Mouse (Mus musculus): ENCODE data around the gene Irgm1.
"Not testable (repeated sequence)": the region's sequence is repeated elsewhere in the genome, so short reads cannot be mapped to it uniquely, and the experiment has no call there.

Gene Irgm1

DNA sequence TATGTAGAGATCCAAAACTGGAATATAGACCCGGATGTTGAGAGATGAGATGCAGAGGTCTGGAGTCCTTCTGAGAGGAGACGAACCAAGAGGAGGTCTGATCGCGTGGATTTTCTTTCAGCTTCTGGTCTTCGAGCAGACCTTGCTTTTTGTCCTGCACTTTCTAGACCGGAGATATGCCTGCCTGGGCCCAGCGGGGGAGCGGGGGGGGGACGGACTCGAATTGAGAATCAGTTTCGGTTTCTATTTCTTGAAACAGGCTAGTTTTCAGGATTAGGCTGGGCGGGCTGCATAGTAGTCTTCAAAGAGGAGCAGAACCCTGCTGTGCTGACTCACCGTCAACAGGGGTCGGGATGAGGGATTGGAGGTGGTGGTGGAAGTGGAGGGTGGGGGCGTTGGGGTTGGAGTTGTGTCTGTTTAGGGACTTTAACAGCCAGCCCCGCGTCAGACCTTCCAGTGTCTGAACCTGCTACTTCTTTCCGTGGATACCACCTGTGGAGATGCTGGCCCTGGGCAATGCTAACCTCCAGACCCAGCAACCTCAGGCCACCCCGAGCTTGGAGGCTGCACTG, at the start of gene Irgm1:
TSS of gene Irgm1 (minus strand) at position 483 of the 572 bp plus-strand sequence.
- DNase-seq (ENCODE audit: low spot score): peak; percentile 74

DNA sequence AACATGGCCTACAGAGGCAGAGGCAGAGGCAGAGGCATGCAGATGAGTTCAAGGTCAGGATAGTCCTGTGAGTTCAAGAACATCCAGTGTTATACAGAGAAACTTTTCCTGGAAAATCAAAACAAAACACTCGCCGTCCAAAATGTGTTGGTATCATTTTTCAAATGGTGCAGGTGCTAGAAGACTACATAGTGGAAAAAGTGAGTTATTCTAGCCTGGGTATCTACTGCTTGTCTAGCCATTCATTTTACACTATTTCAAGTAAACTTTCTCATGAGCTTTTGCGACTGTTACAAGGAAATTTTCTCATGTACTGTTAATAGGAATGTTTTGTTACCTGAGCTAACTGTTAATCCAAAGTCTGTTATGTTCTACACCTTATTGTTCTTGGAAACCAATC, 46.9 kb upstream of the Irgm1 start:
- DNase-seq (ENCODE audit: low spot score): no peak

DNA sequence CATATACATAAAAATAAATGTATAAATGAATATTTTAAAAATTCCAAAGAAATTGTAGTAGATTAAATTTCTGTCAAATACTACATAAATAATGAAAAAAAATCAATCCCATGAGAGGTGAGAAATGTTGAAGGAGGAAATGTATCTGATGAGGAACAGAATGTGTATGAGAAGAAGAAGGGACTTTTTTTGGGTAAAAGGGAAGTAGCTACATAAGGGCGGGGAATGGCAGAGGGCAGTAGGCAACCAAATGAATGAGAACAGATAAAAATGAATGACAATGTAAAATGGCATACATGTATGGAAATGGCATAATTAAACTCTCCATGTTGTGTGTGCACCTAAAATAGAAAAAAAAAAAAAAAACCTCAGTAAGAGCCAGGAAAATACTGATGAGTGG, 42.1 kb upstream of the Irgm1 start:
- no peak for DNase-seq (ENCODE audit: low spot score)

DNA sequence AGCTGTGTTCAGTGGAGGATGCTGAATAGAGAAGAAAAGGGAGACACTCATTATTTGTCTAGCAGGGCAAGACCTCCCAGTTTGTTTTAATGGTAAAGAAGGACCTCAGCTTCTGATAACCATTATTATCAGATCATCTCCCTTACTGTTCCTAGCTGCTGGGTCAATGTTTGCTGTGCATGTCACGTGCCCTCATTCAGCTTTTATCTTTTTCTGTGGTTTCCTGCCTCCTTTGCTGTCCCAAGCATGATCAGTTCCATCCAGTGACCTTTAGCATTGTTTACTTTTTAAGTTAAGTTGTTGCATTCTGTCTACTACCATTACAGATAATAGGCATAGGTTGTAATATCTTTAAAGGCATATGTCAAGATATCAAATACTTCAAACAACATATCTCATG, 37.0 kb upstream of the Irgm1 start:
- peak; percentile 56 for DNase-seq (ENCODE audit: low spot score)

DNA sequence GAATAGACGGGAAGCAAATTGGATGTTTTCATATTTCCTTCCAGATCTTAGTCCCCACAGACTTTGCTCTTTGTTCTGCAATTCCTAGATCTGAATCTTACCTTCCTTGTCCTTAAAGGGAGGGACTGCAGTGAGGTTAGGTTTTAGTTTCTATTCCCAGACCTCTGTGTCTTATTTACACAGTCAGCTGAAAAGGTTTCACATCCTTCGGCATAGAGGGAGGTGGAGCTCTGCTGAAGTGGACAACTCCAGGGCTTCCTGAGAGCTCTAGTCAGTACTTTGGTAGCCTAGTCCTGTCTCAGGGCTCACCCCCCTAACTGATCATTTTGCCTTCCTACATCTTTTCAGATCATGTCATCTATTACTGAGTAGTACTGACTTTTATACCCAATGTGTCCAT, 30.5 kb upstream of the Irgm1 start, which contains the start of gene Gm5431:
TSS of gene Gm5431 (minus strand) at position 194 of the 400 bp plus-strand sequence.
- no peak for DNase-seq (ENCODE audit: low spot score)

DNA sequence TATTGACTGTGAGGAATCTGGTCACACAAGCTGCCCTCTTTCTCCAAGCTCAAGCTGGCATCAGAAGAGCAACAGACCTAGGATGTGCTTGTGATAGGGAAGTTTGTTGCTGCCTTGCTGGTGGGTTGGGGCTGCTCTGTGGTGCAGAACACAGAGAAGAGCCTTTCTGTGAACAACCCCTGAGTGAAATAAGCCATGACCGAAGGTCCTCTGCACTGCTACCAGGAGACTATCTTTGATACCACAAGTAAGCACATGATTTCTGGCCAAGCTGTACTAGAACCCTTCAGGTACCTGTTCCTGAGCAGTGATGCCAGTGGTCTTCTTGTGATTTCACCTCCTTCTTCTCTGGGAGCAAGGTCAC, 30.1 kb upstream of the Irgm1 start:
- not testable (repeated sequence) for DNase-seq (ENCODE audit: low spot score)

DNA sequence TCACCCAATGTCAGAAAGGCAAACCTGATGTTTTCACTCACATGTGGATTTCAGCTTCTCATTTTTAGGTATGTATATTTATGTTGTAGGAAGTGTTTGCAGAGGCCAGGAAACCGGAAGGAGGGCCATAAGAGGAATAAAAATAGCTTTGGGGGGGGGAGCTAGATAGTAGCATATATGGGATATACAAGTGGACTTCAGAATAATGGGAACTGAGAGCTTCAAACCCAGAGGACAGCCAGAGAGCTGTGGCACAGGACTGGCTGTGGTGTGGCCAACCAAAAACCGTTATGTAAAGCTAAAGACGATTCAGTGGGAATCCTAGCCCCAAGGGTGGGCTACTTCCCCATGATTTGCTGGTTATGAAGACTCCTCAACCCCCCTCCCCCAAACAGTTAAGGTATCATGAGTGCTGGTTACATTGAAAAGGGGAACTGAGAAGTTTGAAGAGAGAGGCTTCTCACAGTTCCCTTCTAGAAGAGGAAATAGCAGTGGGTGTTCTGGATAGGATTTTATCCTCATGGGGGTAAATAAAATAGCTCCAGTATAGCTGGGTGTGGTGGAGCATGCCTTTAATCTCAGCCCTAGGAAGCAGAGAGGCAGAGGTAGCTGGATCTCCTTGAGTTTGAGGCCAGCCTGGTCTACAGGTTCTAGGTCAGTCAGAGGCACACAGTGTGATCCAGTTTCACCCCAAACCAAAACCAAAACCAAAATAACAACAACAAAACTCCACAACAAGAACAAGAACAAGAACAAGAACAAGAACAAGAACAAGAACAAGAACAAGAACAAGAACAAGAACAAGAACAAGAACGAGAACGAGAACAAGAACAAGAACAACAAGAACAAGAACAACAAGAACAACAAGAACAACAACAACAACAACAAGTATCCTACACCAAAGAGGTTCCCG, 29.4 kb upstream of the Irgm1 start:
- DNase-seq (ENCODE audit: low spot score): not testable (repeated sequence)

DNA sequence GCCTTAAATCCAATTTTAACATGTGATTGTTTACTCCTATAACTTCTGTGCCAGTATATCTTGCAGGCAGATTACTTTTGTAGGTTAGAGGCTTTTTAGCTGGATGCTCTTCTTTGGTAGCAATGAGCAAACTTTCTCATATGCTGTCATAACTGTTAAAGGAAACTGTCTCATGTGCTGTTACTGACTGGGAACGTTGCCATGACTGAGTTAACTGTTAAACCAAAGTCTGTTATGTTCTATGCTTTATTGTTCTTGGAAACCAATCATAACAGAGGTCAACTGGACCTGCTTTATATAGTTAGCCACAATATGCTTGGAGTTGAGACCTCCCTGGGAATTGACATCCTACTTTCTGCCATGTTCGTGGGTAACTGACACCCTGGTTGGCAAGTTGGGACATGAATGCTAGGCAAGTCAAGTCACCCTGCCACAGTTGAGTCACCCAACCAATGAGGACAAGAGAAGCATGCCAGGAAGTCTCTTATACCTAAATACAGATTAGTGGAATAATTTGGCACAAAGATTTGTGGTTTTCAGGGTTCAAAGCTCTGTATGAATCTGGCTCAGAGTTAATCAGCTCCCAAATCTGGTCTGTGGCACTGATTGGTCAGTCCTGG, 27.4 kb upstream of the Irgm1 start:
- DNase-seq (ENCODE audit: low spot score): no peak

DNA sequence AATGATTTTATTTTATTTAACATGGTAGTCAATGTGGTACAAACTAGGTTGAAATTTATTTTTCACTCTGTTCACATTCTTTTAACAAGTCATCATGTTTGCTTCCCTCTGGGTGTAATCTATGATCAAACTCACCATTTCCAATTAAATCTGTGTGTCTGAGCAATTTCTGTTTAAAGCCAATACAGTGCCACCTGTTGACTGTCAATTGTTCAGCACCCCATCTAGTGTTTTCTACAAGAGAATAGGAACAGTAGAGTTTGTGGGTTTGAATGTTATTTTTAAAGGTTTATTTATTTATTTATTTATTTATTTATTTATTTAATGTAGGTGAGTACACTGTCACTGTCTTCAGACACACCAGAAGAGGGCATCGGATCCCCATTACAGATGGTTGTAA, 5.2 kb upstream of the Irgm1 start:
- DNase-seq (ENCODE audit: low spot score): no peak

DNA sequence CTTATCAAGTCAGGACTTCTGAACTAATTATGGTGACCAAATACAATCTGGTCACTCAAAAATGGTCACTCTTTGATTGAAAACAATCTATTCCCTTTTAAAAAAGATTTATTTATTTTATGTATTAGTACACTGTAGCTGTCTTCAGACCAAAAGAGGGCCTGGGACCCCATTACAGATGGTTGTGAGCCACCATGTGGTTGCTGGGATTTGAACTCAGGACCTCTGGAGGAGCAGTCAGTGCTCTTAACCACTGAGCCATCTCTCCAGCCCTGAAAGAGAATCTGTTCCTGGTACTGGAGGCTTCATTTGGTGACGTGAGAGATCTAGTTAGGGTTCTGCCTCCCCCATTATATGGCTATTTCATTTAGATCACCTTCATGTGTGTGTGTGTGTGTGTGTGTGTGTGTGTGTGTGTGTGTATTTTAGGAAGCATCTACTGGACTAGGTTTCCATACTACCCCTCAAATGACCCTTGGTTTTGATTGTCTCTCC, 3.9 kb upstream of the Irgm1 start:
- DNase-seq (ENCODE audit: low spot score): not testable (repeated sequence)

DNA sequence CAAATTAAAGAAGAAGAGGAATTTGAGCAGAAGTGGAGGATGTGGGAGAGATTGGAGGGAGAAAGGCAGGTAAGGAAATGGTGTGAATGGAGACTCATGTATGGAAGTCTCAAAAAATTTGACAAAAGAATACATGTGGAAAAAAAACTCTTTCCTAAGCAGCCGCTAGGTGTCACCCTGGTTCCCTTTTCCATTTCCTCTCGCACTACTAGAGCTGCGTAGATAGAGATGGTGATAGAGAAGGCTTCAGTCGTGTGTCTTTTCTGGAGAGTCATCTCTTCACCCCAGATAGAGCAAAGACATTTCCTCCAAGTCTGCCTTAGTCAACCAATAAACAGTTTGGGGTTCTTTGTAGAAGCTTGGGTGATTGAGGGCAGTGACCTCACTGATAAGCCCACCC, 3.0 kb upstream of the Irgm1 start:
- peak; percentile 68 for DNase-seq (ENCODE audit: low spot score)

DNA sequence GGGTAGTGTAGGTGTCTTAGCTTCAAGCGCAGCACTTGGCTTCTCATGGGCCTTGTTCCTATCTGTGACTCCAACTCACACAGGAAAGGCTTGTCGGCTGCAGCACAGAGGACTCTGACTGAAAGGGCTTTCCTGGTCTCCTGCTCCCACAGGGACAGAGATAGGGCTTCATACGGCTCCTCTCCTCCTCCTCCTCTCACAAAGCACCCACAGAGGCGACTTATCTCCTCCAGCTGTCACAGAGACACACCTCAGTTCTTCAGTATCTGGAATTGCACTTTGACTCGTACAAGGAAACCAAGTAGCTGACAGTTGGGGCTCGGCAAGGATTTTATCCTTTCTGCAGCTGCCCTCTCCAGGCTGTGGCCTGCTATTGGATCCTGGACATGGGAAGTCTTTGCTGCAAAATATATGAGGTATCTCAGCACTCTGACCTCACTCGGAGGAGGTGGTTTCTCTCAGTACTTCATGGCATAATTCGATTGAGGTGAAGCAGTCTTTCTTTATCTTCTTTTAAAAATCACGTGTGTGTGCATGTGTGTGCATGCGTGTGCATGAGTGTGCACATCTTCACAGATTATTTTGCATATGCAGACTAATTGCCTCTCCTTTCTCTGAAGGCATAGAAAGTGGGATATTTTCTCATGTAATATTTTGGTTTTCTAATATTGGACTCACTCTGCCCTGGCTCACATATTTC, 2.3 kb upstream of the Irgm1 start:
- peak; percentile 74 for DNase-seq (ENCODE audit: low spot score)

DNA sequence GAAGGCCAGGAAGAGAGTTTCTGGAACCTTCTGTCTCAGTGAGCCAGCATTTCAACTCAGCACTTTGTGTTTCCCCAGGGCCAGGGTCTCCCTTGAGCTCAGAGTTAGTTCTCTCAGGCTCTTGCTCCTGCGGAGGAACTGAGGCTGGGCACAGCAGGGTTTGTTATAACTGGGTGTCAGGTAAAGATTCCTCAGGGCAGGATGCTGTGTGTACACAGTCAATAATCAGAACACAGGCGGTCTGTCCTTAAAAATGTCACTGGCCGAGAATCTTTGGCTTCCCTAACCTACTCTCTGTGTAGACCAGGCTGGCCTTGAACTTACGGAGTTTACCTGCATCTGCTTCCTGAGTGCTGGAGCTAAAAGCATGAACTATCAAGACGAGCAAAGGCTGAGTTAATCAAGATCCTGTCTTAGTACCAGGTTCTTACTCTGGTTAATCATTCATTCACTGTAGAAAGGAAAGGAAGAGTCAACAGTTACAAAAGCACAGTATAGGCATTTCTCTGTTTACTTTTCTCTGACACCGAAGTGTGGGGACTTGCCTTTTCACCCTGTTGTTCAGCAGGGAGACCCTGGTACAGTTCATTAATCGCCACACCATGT, 1.3 kb upstream of the Irgm1 start:
- DNase-seq (ENCODE audit: low spot score): peak; percentile 64

DNA sequence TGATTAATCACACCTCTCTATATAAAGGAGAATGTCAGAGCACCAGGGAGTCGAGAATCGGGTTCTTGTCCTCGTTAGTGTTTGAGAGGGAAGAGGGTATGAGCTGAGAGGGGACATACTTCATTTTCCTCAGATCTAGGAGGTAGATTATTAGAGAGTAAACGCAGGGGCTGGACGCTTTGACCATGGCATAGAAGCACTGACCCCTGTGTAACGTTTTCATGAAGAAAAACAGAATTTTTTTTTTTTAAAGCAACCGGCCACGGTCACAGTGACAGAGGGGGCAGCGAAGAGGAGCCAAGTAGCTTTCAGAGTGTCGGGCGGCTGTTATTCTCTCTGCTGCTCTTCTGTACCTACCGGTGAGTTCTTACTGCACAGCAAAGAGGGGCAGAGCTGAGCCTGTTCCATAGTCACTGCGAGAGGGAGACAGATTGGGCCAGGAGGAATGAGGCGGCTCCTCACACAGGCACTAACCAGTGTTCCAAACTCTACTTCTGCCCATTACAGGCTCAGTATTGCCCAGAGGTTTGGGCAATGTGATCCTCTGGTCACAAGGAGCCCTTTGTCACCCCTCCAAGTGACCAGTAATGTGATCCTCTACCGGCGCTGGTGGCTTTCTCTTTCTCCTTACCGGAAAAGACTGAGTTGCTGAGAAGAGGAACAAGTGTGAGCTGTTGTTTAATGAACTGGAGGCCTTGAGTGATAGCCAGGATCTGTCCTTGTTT, 496 bp upstream of the Irgm1 start:
- DNase-seq (ENCODE audit: low spot score): peak; percentile 41

DNA sequence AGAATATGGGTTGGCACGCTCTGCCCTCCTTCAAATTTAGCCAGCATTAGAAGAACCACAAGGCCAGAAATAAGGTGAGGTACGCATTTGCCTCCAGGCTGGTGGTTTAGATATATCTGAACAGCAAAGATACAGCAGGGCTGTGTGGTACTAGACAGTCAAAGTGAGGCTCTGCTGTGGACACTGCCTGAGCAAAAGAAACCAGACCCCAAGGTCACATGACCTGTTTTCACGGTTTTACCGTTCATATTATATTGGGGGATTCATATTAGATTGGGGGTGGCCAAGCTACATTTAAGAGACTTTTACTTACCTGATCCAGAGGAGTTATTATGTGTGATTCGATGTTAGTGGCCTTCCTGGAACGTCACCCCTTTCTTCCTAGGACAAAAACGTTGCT, 702 bp downstream of the Irgm1 start:
- no peak for DNase-seq (ENCODE audit: low spot score)

DNA sequence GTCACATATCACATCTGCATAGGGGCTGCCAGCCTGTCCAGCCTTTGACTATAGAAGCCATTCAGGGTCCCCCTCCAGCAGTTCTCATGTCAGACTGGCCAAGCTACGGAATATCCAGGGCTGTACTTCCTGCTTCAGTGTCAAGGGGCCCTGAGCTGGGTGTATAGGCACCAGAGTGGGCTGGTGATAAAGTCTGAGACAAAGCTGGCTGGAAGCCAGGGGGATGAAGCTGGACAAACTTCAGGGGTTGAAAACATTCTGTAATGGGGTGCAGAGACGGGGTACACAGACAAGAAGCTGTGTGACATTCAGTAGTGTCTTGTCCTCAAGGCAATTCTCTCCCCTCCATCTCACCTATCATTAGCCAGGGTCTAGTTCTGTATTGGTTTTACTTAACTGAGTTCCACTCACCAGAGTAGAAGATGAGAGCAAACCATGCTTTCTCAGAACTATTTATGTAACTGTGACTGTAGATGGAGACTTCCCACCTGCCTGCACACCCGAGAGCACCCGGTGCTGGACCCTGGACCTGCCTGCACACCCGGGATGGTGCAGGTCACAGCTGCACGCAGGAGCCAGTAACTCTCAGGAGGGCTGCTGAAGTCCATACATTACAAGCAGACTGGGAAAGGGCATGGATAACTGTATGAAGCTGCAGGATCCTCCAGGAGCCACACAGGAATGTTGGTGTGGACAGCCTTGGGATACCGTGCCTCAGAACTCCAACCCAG, 1.9 kb downstream of the Irgm1 start:
- DNase-seq (ENCODE audit: low spot score): no peak

DNA sequence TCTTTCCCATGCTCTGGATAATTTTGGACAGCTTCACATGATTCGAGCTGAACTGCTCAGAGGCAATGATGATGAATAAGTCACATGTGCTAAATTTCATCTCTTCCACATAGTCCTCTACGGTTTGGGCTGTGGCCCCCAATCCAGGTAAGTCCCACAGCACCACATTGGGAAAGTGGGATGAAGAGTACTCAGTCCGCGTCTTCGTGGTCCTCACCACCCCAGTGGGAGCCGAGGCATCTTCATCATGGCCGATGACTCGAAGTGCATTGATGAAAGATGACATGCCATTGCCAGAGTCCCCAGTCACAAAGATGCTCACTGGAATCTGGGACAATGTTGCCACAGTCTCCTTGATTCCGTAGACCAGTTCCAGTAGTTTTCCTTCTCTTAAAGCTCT, 5.0 kb downstream of the Irgm1 start:
- no peak for DNase-seq (ENCODE audit: low spot score)

DNA sequence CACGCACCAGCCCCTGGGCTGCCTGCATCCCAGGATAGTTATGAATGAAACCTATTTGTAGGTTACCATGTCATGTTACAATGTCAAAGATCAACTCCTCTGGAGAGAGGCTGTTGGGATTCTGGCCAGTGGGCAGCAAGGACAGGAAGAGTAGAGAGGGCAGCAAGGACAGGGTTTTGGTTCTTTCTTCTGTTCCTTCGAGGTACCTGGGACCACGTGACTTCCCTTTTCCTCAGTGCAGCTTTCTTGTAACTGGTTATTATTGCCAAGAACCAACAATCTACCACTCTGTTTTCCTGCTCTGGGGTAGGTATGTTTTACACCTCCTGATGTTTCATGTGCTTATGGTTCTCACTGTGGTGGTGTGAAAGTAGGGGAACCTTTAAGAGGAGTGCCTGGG, 7.7 kb downstream of the Irgm1 start:
- DNase-seq (ENCODE audit: low spot score): no peak

DNA sequence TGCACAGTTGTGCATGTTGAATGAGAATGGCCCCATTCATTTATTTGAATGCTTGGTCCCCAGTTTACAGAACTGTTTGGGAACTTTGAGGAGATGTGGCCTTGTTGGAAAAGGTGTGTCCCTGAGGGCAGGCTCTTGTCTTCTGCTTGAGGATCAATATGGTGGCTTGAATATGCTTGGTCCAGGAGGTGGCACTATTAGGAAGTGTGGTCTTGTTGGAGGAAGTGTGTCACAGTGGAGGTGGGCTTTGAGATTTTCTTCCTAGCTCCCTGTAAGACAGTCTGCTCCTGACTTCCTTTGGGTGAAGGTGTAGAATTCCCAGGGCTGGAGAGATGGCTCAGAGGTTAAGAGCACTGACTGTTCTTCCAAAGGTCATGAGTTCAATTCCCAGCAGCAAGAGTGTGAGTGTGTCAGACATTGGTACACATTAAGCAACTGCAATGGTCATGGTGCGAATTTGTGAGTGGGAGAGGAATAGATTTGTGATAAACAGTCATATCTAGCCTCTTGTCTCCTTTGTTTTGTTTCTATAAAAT, 8.6 kb downstream of the Irgm1 start:
- DNase-seq (ENCODE audit: low spot score): peak; percentile 69

DNA sequence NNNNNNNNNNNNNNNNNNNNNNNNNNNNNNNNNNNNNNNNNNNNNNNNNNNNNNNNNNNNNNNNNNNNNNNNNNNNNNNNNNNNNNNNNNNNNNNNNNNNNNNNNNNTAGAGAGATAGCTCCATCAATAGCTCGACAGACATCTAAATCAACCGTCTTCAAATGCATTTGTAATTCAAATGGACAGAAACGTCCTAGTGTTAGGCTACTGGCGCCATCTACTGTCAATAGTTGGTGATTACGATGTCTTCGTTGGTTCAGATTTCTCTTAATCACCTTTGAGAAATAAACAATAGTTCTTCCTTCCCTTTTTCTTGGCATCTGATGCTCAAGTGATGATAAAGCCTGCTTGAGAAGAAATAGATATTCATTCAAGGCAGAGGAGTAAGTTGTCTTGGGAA, 12.5 kb downstream of the Irgm1 start:
- peak; percentile 38 for DNase-seq (ENCODE audit: low spot score)
